In genomic region chr2:173335859-173336258, GRCm38 (mm10) we compare ENCODE assay signal across 9 mouse cellular contexts. TPM values are rescaled to one million over a fixed set of nuclear protein-coding genes. Genes with fewer than 3 reads are reported as not detected.
DNase-seq lines count a peak whose midpoint lies in the region; ATAC-seq lines count a peak whose summit lies in the region.
"Had no signal": no experiment of that assay in that cellular context is flagged by ENCODE, and none has a peak within 500 bp of the region (broad histone marks: within the 10 kb centered on the region; RNA-seq: fewer than 3 reads in every experiment).

No protein-coding gene starts in this region.

- H3K9ac ChIP-seq in hindbrain, embryonic 12.5 days: no peak overlapping the region

- peaks cover 3% of the 10 kb centered on the region; the same call in 1 of the 2 replicates for H3K9me3 ChIP-seq in megakaryocyte, embryonic 14.5 days
- no peaks in the 10 kb centered on the region for H3K9me3 ChIP-seq in hindbrain, embryonic 12.5 days (replicated peaks)

- ATAC-seq in megakaryocyte, adult 5-6 weeks (ENCODE audit: poor library complexity, severe bottlenecking): no peak
- no peak for ATAC-seq in hindbrain, embryonic 12.5 days (ENCODE audit: low FRiP score)

- peaks cover 71% of the 10 kb centered on the region for H3K4me1 ChIP-seq in megakaryocyte, embryonic 14.5 days
- peaks cover 54% of the 10 kb centered on the region for H3K4me1 ChIP-seq in hindbrain, embryonic 12.5 days

- peak overlapping the region; percentile 72 for H3K27ac ChIP-seq in hindbrain, embryonic 12.5 days

- peaks cover 26% of the 10 kb centered on the region for H3K27me3 ChIP-seq in megakaryocyte, embryonic 14.5 days (replicated peaks)
- H3K27me3 ChIP-seq in hindbrain, embryonic 12.5 days: peaks cover 16% of the 10 kb centered on the region; the same call in 1 of the 2 replicates

- 26% methylated on average over 10 of the region's 10 CpGs for WGBS in hindbrain, embryonic 12.5 days

- DNase-seq in gastrocnemius, postnatal 10 days: peak; percentile 77
- peak; percentile 73 for DNase-seq in layer of hippocampus, postnatal 10 days (ENCODE audit: low spot score in 2 of 2)
- peak; percentile 90 for DNase-seq in lung, postnatal 10 days
- peak; percentile 40 for DNase-seq in right cerebral cortex, postnatal 25 days
- no peak for DNase-seq in spleen, adult 12 weeks (ENCODE audit: low spot score)

- peak overlapping the region; percentile 83 for H3K4me3 ChIP-seq in megakaryocyte, embryonic 14.5 days (replicated peaks)
- H3K4me3 ChIP-seq in hindbrain, embryonic 12.5 days: no peak overlapping the region
- H3K4me3 ChIP-seq: erythroblast, embryonic 14.5 days had no signal

- H3K36me3 ChIP-seq in megakaryocyte, embryonic 14.5 days (replicated peaks; ENCODE audit: low read length): no peaks in the 10 kb centered on the region
- H3K36me3 ChIP-seq in hindbrain, embryonic 12.5 days: no peaks in the 10 kb centered on the region

- peak overlapping the region; percentile 17; the same call in 1 of the 2 replicates for H3K4me2 ChIP-seq in hindbrain, embryonic 12.5 days (replicated peaks)

RNA-seq across cellular contexts. Expression of gene Pmepa1, which starts 59.5 kb away (rescaled TPM):
- 5.3 and 26.8 TPM in 2 replicates for polyA plus RNA-seq in megakaryocyte, embryonic 14.5 days (2012; ENCODE audit: insufficient read depth, low replicate concordance)
- 0.84 and 1.2 TPM in 2 replicates for total RNA-seq in megakaryocyte, adult 5-6 weeks (2015)
- total RNA-seq in megakaryocyte, adult 5-6 weeks (2017): 0.04 and 0.07 TPM in 2 replicates
- total RNA-seq in gastrocnemius, postnatal 10 days (2021): 10 to 100 TPM; 15.8 to 19.8 TPM
- polyA plus RNA-seq in hindbrain, embryonic 12.5 days (2016; fragmentation: Nextera tagmentation; extraction: Ambion mirVana): 5.6 and 6.3 TPM in 2 replicates
- 10 to 100 TPM; 30.4 to 31.6 TPM for total RNA-seq in layer of hippocampus, postnatal 10 days (2021)

Comparison
In these comparisons a context has a peak if more than half of its experiments do, and no peak if none do; other contexts are left out.
1. RNA of gene Pmepa1, which starts 59.5 kb away (total RNA-seq): 30.4 to 31.6 TPM in layer of hippocampus, postnatal 10 days and 15.8 to 19.8 TPM in gastrocnemius, postnatal 10 days; 0.04 to 1.2 TPM in megakaryocyte, adult 5-6 weeks; every median in the first group is over 4 times any median in the second.